Mouse (Mus musculus) heart, postnatal 0 days (tissue): ENCODE data around the gene Tnrc6a.

Source experiments
- CTCF ChIP-seq: IDR thresholded peaks from 2 replicates; pipeline ENCODE4 v1.5.1; 2016; ENCODE audit warnings: antibody characterized with exemption, control low read depth, low read depth
- EP300 ChIP-seq: IDR thresholded peaks from 2 replicates; pipeline ENCODE4 v1.6.1; 2016; ENCODE audit warnings: antibody characterized with exemption, low read depth

DNA sequence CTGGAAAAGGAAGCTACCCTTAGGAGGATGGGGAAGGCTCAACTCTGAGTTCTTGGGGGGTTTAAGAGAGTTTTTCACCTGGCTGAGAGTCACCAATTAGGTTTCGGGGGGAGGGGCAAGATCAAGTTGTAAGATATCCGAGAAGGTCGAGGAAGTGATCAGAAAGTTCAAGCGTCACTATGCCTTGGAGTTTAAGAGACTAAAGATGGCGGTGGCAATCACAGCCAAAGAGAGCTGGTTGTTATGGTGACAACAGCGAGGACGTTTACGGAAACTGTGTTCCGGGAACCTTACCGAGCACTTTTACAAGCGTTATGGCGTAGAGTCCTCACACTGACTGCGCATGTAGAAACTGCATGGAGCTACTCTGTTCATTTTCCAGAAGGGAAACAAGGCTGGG is 39.0 kb upstream of the Tnrc6a start:
- TF ChIP-seq CTCF (no peak), EP300 (no peak)
